Mouse (Mus musculus): ENCODE measurements around the gene Slc28a1. TPM values are rescaled to one million over a fixed set of nuclear protein-coding genes. Genes with fewer than 3 reads are reported as not detected.

Gene Slc28a1
- polyA plus RNA-seq, 1 experiment from 2014 or later = not detected

- H3K27ac ChIP-seq (replicated peaks) = no peak overlapping the region
- H3K27me3 ChIP-seq (ENCODE audit: low read depth, poor library complexity, severe bottlenecking) = peaks cover 71% of the 10 kb centered on the region
- no peaks in the 10 kb centered on the region for H3K9me3 ChIP-seq (replicated peaks)
- DNase-seq (ENCODE audit: low spot score) = no peak
- 44% methylated on average over 12 of the region's 12 CpGs for WGBS
- no peak overlapping the region for H3K4me3 ChIP-seq
- no peaks in the 10 kb centered on the region for H3K36me3 ChIP-seq
- peaks cover 42% of the 10 kb centered on the region for H3K4me1 ChIP-seq
These were observed 95.5 kb downstream of the Slc28a1 start for GRCm38 (mm10) chr7:81209979-81210685.

DNA sequence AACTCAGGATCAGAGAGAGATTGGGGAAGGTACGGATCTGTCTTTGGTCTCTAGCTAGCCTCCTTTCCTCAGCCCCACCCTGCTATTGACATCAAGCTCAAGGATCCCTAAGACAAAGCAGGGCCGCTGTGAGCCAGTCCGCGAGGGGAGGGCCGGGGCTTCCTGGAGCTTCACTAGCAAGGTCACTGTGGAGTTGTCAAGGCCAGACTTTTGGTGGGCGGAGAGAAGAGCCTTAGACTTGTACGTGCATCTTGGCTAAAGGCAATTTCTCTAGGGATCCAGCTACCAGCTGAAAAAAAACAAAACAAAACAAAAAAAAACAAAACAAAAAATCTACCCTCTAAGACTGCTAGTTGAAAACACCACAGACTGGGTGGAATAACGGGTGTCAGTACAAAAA lies 97.2 kb downstream of the Slc28a1 start:
- no peaks in the 10 kb centered on the region for H3K36me3 ChIP-seq
- H3K9me3 ChIP-seq (replicated peaks) = no peaks in the 10 kb centered on the region
- 2% methylated on average over 8 of the region's 8 CpGs for whole genome bisulfite sequencing
- H3K27ac ChIP-seq (replicated peaks) = no peak overlapping the region
- H3K4me3 ChIP-seq = peak overlapping the region; percentile 54
- peak; percentile 33 for DNase-seq (ENCODE audit: low spot score)
- peaks cover 87% of the 10 kb centered on the region for H3K27me3 ChIP-seq (ENCODE audit: low read depth, poor library complexity, severe bottlenecking)
- H3K4me1 ChIP-seq = peaks cover 42% of the 10 kb centered on the region

GRCm38 (mm10) chr7:81212261-81212681 lies 97.7 kb downstream of the Slc28a1 start:
- under 1% methylated on average over 22 of the region's 22 CpGs for WGBS
- peak overlapping the region; percentile 79 for H3K27ac ChIP-seq (replicated peaks)
- H3K9me3 ChIP-seq (replicated peaks) = no peaks in the 10 kb centered on the region
- no peaks in the 10 kb centered on the region for H3K36me3 ChIP-seq
- peak overlapping the region; percentile 54 for H3K4me3 ChIP-seq
- peaks cover 42% of the 10 kb centered on the region for H3K4me1 ChIP-seq
- H3K27me3 ChIP-seq (ENCODE audit: low read depth, poor library complexity, severe bottlenecking) = peaks cover 92% of the 10 kb centered on the region
- DNase-seq (ENCODE audit: low spot score) = peak; percentile 79

- Histone ChIP-seq H3K4me3 (peak overlapping the region; percentile 54), H3K27me3 (ENCODE audit: low read depth, poor library complexity, severe bottlenecking) (peaks cover 90% of the 10 kb centered on the region), H3K9me3 (replicated peaks) (no peaks in the 10 kb centered on the region), H3K4me1 (peaks cover 42% of the 10 kb centered on the region), H3K27ac (replicated peaks) (peak overlapping the region; percentile 79), H3K36me3 (no peaks in the 10 kb centered on the region)
- DNase-seq (ENCODE audit: low spot score) = peak; percentile 92
- under 1% methylated on average over 57 of the region's 57 CpGs for WGBS
These were observed 98.2 kb downstream of the Slc28a1 start for GRCm38 (mm10) chr7:81212697-81213346.

GRCm38 (mm10) chr7:81213347-81214152 lies 99.0 kb downstream of the Slc28a1 start, which contains the start of gene Pde8a:
Gene Pde8a (plus strand): TSS chr7:81213596.
- H3K4me3 ChIP-seq = peak within 1 kb of the TSS; percentile 54
- H3K27me3 ChIP-seq (ENCODE audit: low read depth, poor library complexity, severe bottlenecking) = peaks cover 92% of the 10 kb centered on the region
- 3% methylated on average over 127 of the region's 128 CpGs for WGBS
- peaks cover 42% of the 10 kb centered on the region for H3K4me1 ChIP-seq
- DNase-seq (ENCODE audit: low spot score) = peak; percentile 40
- peak within 1 kb of the TSS; percentile 79 for H3K27ac ChIP-seq (replicated peaks)
- no peaks in the 10 kb centered on the region for H3K9me3 ChIP-seq (replicated peaks)
- H3K36me3 ChIP-seq = no peaks in the 10 kb centered on the region

DNA sequence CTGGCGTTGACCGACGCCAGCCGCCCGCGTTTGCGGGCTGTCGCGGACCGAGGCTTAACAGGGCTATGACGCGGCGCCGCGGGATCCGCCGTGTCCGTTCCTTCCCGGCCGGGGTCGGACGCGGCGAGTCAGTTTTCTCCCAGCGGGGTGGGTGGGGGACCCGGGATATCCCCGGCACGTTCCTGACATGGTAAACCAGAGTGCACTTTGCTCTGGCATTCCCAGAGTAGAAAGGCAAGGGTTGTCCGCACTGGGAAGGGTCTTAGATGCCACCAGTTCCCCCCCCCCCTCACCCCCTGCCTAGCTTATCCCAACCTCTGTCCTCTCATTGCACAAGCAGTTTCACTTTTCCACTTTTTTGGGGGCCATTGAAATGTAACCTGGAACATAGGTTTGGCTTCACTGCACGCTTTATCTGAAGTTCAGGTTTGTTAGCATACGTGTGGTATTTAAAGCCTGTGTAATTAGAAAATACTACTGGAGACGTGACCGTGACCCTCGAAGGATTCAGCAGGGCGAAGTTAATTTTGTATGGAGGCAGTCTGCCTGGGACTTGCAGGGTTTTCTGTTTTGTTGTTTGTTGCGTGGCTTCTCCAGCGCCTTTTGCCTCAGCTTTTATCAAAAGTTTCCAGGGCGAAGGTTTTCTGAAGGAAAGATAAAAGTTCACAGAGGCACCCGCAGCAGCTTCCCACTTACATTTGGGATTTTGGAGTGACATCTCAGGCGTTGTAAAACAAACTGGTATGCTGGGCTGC lies 99.7 kb downstream of the Slc28a1 start:
- DNase-seq (ENCODE audit: low spot score) = peak; percentile 41
- Histone ChIP-seq H3K36me3 (no peaks in the 10 kb centered on the region), H3K27ac (replicated peaks) (peak overlapping the region; percentile 79; the same call in 1 of the 2 replicates), H3K9me3 (replicated peaks) (no peaks in the 10 kb centered on the region), H3K4me3 (peak overlapping the region; percentile 54), H3K4me1 (peaks cover 44% of the 10 kb centered on the region), H3K27me3 (ENCODE audit: low read depth, poor library complexity, severe bottlenecking) (peaks cover 88% of the 10 kb centered on the region)
- WGBS = 4% methylated on average over 40 of the region's 40 CpGs

- Histone ChIP-seq H3K9me3 (replicated peaks) (no peaks in the 10 kb centered on the region), H3K36me3 (no peaks in the 10 kb centered on the region), H3K27ac (replicated peaks) (no peak overlapping the region), H3K4me1 (peaks cover 41% of the 10 kb centered on the region), H3K4me3 (no peak overlapping the region), H3K27me3 (ENCODE audit: low read depth, poor library complexity, severe bottlenecking) (peaks cover 71% of the 10 kb centered on the region)
- WGBS = 73% methylated on average over 1 of the region's 1 CpGs
- DNase-seq (ENCODE audit: low spot score) = no peak
These were observed 101.4 kb downstream of the Slc28a1 start for GRCm38 (mm10) chr7:81215950-81216349.

DNA sequence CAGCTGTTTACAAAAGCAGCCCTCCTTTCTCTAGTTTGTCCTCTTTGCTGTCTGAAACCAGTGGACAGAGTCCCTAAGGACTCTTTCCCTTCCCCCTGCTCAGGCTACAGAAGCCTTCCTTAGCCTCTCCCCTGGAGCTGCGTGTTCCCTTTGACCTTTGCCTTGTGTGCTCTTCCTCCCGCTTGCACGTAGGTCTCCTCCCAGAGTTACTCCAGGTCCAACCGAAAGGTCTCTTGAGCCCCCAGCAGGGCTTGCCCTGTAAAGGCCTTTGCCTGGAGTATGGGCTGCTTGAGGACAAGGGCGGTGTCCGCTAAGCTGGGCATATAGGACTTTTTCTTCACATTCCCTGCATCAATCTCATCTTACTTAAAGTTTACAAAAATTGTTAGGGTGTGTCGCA lies 104.7 kb downstream of the Slc28a1 start:
- Histone ChIP-seq H3K27ac (replicated peaks) (no peak overlapping the region), H3K4me1 (peaks cover 11% of the 10 kb centered on the region), H3K27me3 (ENCODE audit: low read depth, poor library complexity, severe bottlenecking) (peaks cover 38% of the 10 kb centered on the region), H3K36me3 (no peaks in the 10 kb centered on the region), H3K9me3 (replicated peaks) (no peaks in the 10 kb centered on the region), H3K4me3 (no peak overlapping the region)
- no peak for DNase-seq (ENCODE audit: low spot score)
- 67% methylated on average over 7 of the region's 7 CpGs for WGBS

Other genes with a start within 250 kb of the Slc28a1 start
- gene Wdr73, start 213.5 kb upstream of the Slc28a1 start, polyA plus RNA-seq (2016; fragmentation: Nextera tagmentation; extraction: Ambion mirVana) = 48.0 and 50.2 TPM in 2 replicates
- gene Nmb, start 209.7 kb upstream of the Slc28a1 start, polyA plus RNA-seq (2016; fragmentation: Nextera tagmentation; extraction: Ambion mirVana) = 7.0 and 7.4 TPM in 2 replicates
- gene Sec11a, start 167.0 kb upstream of the Slc28a1 start, polyA plus RNA-seq (2016; fragmentation: Nextera tagmentation; extraction: Ambion mirVana) = 195 and 207 TPM in 2 replicates
- gene Zfp592, start 121.1 kb upstream of the Slc28a1 start, polyA plus RNA-seq (2016; fragmentation: Nextera tagmentation; extraction: Ambion mirVana) = 10.5 and 11.6 TPM in 2 replicates
- 0.05 and 0.09 TPM in 2 replicates for gene Alpk3, start 57.2 kb upstream of the Slc28a1 start, polyA plus RNA-seq (2016; fragmentation: Nextera tagmentation; extraction: Ambion mirVana)
- gene Pde8a, start 98.8 kb downstream of the Slc28a1 start, polyA plus RNA-seq (2016; fragmentation: Nextera tagmentation; extraction: Ambion mirVana) = 1.8 and 2.2 TPM in 2 replicates
- 1,006 and 1,155 TPM in 2 replicates for gene Rps17, start 230.5 kb downstream of the Slc28a1 start, polyA plus RNA-seq (2016; fragmentation: Nextera tagmentation; extraction: Ambion mirVana)